Mouse (Mus musculus) cortical plate, adult 2 months (tissue): ENCODE data around the gene Acp6. TPM values are rescaled to one million over a fixed set of nuclear protein-coding genes. Genes with fewer than 3 reads are reported as not detected.

Experiments used
- H3K27ac ChIP-seq: fragments of 200-500 bp; 2 replicates; pipeline ENCODE4 v1.5.1; 2012; ENCODE audit warnings: low read length, control low read depth, inconsistent platforms; ENCODE audit not compliant: insufficient read depth
- H3K4me1 ChIP-seq: fragments of 200-500 bp; 2 replicates; pipeline ENCODE4 v1.6.1; 2011; ENCODE audit warnings: low read length; ENCODE audit not compliant: control insufficient read depth, insufficient read depth
- H3K4me3 ChIP-seq: fragments of 200-500 bp; 2 replicates; pipeline ENCODE4 v1.5.1; 2011; ENCODE audit warnings: mild to moderate bottlenecking, low read length, control low read depth; ENCODE audit not compliant: insufficient read depth
- CTCF ChIP-seq: fragments of 200-500 bp; IDR thresholded peaks from 2 replicates; pipeline ENCODE4 v1.5.1; 2011; ENCODE audit warnings: mild to moderate bottlenecking, control low read depth, low read length; ENCODE audit not compliant: insufficient read depth; ENCODE audit errors: extremely low read depth
- POLR2A ChIP-seq: fragments of 200-500 bp; IDR thresholded peaks from 2 replicates; pipeline ENCODE4 v1.6.1; 2011; ENCODE audit warnings: mild to moderate bottlenecking, low read length, control low read depth; ENCODE audit not compliant: insufficient read depth; ENCODE audit errors: extremely low read depth
- polyA plus RNA-seq: library from polyadenylated mRNA; depleted of rRNA; stranded (reverse); fragments of >200 nt; gene quantifications from 2 replicates; pipeline ENCODE4 v1.2.3, GENCODE M21; 2012; rRNA removed

Gene Acp6
- polyA plus RNA-seq, 1 experiment = 40.2 TPM

DNA sequence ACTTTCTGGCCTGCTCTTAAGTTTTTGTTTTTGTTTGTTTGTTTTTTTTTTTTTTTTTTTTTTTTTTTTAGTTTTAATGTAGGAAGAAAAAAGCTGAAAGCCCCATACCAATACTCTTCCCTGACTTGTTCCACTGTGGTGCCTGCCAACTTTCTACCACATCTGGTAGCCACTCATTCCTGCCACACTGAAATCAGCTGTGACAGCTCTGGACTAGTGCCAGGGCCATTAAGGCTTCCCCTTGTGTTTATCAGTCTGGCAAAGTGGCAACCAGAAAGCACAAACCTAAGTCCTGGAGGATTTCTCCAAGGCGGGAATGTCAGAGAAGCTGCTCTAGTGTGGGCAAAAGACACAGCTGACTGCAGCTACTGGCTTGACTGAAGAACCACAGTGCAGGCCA, 55.9 kb downstream of the Acp6 start:
- no peaks in the 10 kb centered on the region for H3K4me1 ChIP-seq
- no peak overlapping the region for H3K27ac ChIP-seq
- TF ChIP-seq POLR2A = no peak
- TF ChIP-seq CTCF = no peak
- no peak overlapping the region for H3K4me3 ChIP-seq

DNA sequence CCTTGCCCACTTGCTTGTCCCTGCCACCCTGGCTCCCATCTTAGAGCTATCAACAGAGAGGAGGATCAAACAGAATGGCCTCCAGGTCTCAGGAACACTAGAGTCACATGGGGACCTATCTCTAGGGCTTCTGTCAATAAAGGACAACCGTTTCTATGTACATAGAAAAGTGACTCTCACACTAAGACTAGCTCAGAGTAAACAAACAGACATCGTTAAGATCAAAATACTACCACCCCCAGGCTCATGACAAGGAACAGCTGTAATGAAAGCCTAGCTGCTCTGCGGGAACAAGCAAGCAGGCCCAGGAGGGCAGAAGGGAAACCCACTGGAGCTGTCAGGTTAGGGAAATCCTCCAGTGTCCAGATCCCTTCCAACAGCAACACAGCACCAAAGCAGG, 56.9 kb downstream of the Acp6 start:
- H3K4me3 ChIP-seq = no peak overlapping the region
- no peaks in the 10 kb centered on the region for H3K4me1 ChIP-seq
- no peak overlapping the region for H3K27ac ChIP-seq
- no peak for TF ChIP-seq POLR2A
- no peak for TF ChIP-seq CTCF

DNA sequence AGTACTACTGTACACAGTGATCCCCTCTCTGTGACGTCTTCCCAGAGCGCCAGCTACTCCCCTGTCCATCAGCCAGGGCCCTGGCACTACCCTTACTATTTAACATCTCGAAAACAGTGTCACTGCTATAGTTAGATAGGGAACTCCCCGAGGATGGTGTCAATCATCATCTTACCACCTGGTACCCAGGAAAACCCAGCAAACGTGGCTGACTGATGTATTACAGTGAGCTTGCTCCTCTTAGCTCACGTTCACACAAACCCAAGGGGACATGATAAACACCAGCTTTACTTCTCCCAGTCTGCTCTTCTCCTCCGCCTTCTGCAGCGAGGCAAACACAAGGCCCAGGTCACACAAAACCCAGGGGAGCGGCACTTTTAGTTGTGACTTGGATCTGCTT, 64.7 kb downstream of the Acp6 start:
- TF ChIP-seq POLR2A (no peak), CTCF (no peak)
- Histone ChIP-seq H3K27ac (no peak overlapping the region), H3K4me1 (no peaks in the 10 kb centered on the region; the same call in 1 of the 2 replicates), H3K4me3 (no peak overlapping the region)

DNA sequence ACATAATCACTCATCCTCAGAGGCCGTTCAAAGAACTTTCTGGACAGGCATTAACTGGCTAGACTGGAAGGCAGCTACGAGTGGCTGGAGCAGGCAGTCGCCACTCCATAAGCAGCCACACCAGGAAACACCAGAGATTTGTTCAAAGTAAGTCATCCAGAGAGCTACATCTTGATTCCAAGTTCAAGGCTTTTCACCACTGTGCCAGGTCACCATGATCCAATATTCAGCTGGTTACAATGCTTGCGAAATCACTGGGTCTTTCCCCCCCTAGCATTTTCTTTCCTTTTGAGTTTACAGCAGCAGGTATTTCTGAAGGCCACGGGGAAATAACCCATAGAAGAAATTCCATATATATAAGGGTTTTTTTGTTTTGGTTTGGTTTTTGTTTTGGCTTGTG, 66.7 kb downstream of the Acp6 start:
- no peak overlapping the region for H3K4me3 ChIP-seq
- no peaks in the 10 kb centered on the region; the same call in 1 of the 2 replicates for H3K4me1 ChIP-seq
- no peak for TF ChIP-seq CTCF
- no peak for TF ChIP-seq POLR2A
- H3K27ac ChIP-seq = no peak overlapping the region

- peak overlapping the region; percentile 61 for H3K4me3 ChIP-seq
- TF ChIP-seq POLR2A (no peak), CTCF (no peak)
Observed at GRCm38 (mm10) chr3:97226719-97227118, 68.1 kb downstream of the Acp6 start.

More at GRCm38 (mm10) chr3:97226719-97227118, 68.1 kb downstream of the Acp6 start:
- Histone ChIP-seq H3K4me1 (no peaks in the 10 kb centered on the region; the same call in 1 of the 2 replicates), H3K27ac (0 out of 2 replicates have a peak overlapping the region, but pooled peaks have one; percentile 5)

Other genes starting within 250 kb of the Acp6 start
- gene Gja8, start 232.8 kb upstream of the Acp6 start, polyA plus RNA-seq = not detected in 2 replicates
- gene Bcl9, start 139.1 kb downstream of the Acp6 start, polyA plus RNA-seq = 17.3 and 18.7 TPM in 2 replicates